Mouse (Mus musculus): ENCODE results near the gene Gprasp1. TPM values are rescaled to one million over a fixed set of nuclear protein-coding genes. Genes with fewer than 3 reads are reported as not detected.
"Not testable (repeated sequence)": the region's sequence is repeated elsewhere in the genome, so short reads cannot be mapped to it uniquely, and the experiment has no call there.

The Gprasp1 gene
- total RNA-seq, 1 experiment from 2014 or later, result 22.4 TPM

DNA sequence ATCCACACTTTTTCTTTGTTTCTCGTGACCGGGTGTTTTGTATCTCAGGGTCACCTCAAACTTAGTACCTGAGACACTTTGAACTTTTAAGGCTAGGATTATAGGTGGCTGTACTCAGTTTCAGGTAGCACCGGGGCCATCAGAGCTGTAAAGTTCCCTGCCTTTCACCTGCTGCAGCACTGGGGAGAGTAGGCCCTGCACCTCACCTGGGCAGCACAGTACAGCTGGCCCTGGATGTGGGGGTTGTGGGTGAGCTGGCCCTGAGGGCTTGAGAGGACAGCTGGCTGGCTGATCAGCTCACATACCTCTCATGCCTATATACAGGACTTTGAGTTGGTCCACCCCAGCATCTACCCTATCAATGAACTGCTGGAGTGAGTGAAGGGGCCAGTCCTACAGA lies 61.6 kb downstream of the Gprasp1 start:
- ATAC-seq (replicated peaks; ENCODE audit: insufficient number of reproducible peaks, low FRiP score, low TSS enrichment, poor library complexity, severe bottlenecking), result no peak

- no peak for ATAC-seq (replicated peaks; ENCODE audit: insufficient number of reproducible peaks, low FRiP score, low TSS enrichment, poor library complexity, severe bottlenecking)
These were observed 63.2 kb downstream of the Gprasp1 start for GRCm38 (mm10) chrX:135805780-135806179.

DNA sequence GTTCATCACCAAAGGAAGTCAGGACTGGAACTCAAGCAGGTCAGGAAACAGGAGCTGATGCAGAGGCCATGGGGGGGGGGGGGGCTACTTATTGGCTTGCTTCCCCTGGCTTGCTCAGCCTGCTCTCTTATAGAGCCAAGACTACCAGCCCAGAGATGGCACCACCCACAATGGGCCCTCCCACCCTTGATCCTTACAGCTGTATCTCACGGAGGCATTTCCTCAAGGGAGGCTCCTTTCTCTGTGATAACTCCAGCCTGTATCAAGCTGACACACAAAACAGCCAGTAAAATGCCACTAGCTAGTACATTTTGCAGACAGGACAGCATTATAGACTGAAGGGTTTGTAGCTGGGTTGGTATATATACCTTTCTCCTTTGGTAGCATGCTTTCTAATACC lies 93.4 kb downstream of the Gprasp1 start:
- ATAC-seq (replicated peaks; ENCODE audit: insufficient number of reproducible peaks, low FRiP score, low TSS enrichment, poor library complexity, severe bottlenecking), result not testable (repeated sequence)

DNA sequence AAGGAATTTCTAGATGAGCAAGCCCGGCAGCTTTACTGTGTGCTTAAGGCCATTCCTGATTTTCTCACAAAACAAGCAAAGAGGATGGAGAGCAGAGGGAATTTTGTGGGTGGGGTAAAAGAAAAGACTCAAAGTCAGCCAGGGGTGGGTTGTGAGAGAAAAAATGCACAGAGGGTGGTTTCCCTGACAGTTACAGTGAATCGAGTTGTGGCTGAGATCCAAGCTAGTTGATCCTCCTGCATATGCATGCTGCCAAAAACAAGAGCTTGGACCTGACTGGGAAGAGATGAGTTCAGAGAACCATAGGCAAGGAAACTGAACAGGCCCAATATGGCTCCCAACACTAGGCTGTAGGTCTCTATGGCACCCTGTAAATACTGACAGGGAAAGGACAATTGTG lies 95.4 kb downstream of the Gprasp1 start:
- no peak for ATAC-seq (replicated peaks; ENCODE audit: insufficient number of reproducible peaks, low FRiP score, low TSS enrichment, poor library complexity, severe bottlenecking)

GRCm38 (mm10) chrX:135838521-135839360 lies 96.2 kb downstream of the Gprasp1 start, which contains the start of gene Gprasp2:
Gprasp2 (plus strand) TSS chrX:135839034.
- ATAC-seq (replicated peaks; ENCODE audit: insufficient number of reproducible peaks, low FRiP score, low TSS enrichment, poor library complexity, severe bottlenecking), result not testable (repeated sequence)

GRCm38 (mm10) chrX:135839397-135840391 lies 97.2 kb downstream of the Gprasp1 start:
- ATAC-seq (replicated peaks; ENCODE audit: insufficient number of reproducible peaks, low FRiP score, low TSS enrichment, poor library complexity, severe bottlenecking), result not testable (repeated sequence)

Other genes with a start within 250 kb of the Gprasp1 start
- gene AV320801, start 248.1 kb upstream of the Gprasp1 start, total RNA-seq (2017), result not detected in 3 replicates
- not detected in 3 replicates for gene Nxf7, start 144.0 kb upstream of the Gprasp1 start, total RNA-seq (2017)
- gene Prame, start 115.0 kb upstream of the Gprasp1 start, total RNA-seq (2017), result not detected in 3 replicates
- gene Tcp11x2, start 48.9 kb upstream of the Gprasp1 start, total RNA-seq (2017), result not detected in 3 replicates
- gene Tmsb15a, start 17.5 kb upstream of the Gprasp1 start, total RNA-seq (2017), result 1.6 to 10.3 TPM in 2 of 3 replicates, not detected in the other
- 26.9 to 46.5 TPM (median 27.9 TPM) in 3 replicates for gene Armcx5, start within 50 bp of the Gprasp1 start, total RNA-seq (2017)
- 3.0 to 4.0 TPM (median 3.3 TPM) in 3 replicates for gene Bhlhb9, start 54.9 kb downstream of the Gprasp1 start, total RNA-seq (2017)
- 0.32 TPM in 1 of 3 replicates, not detected in the others for gene Gprasp2, start 96.3 kb downstream of the Gprasp1 start, total RNA-seq (2017)